Mouse (Mus musculus): Measurements from ENCODE around the gene Myf6.
A peak's percentile ranks its signal among the peaks of the same experiment; 100 is the strongest.

Gene Myf6

DNA sequence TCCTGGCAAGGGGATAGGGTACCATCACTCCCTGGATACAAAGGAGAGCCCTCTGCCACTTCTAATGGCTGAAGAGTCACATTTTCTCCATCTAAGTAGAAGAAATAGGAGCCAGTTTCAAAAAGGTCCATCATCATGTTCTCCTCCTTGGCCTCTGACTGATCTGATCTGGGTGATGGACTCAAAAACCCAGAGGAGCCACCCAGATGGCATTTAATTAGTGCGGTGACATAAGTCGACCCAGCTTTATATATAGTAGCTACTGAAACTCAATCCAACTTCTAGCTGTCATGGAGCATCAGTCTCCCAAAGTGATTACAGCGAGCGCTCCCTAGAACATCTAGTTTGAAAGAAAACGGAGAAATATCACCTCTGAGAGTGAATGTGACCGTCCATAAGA, at the start of gene Myf6:
Myf6 (minus strand) TSS at position 170 of the 400 bp plus-strand sequence.
- DNase-seq (ENCODE audit: low spot score in 2 of 2) = no peak

DNA sequence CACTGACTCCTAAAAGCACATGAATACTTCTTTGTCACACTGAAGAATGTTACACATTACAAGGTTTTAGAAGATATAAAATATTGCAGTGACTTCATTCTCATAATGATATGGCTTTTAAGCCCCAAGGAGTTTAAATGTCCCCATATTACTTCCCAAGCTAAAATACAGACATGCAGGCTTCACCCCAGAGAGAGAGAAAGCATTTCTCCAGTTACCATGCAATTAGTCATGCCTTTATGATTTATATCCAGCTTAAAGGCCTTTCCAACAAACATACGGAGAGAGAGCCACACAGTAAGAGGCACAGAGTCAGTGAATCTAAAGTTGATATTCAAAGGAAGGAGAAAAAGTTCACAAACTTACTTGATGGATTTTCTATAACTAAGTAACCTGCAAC, 48.5 kb upstream of the Myf6 start:
- no peak for DNase-seq (ENCODE audit: low spot score in 2 of 2)

DNA sequence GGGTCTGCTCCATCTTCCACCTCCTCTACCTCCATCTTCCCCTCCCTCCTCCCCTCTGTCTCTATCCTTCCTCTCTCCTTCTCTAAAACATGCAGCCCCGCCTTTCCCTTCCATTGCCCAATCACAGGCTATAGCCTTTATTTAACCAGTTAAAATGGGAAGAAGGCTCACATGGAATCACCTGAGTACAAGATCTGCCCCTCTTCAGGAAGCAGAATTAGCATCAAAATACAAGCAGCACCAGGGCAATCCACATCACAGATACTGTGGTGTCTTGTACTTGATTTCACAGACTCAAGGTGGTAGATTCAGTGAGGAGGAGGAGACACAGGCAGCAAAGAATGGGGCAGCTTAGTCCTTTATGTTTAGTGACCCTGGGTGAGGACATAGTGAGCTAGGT, 34.2 kb upstream of the Myf6 start:
- DNase-seq (ENCODE audit: low spot score in 2 of 2) = no peak

- DNase-seq (ENCODE audit: low spot score in 2 of 2) = no peak
Measured at GRCm38 (mm10) chr10:107519216-107519615, 24.7 kb upstream of the Myf6 start.

- no peak for DNase-seq (ENCODE audit: low spot score in 2 of 2)
Measured at GRCm38 (mm10) chr10:107516641-107517040, 22.1 kb upstream of the Myf6 start.

- no peak for DNase-seq (ENCODE audit: low spot score in 2 of 2)
Measured at GRCm38 (mm10) chr10:107514735-107515134, 20.2 kb upstream of the Myf6 start.

DNA sequence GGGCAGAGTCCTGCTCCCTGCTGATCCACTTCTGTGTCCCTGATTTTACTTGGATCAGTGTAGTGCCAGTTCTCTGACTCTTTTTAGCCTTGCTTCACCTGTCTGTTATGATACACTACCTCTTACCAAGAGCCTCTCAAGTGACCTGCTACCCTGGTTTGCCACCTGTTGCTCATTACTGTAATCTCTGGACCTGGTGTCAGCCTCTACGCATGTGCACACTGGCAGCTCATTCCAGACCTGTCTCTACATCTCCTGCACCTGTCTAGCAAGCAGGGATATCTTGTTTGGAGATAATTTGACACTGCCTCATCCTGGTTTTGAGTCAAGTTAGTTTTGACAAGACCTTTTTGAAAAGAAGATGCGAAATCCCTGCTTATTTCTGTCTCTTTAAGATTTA, 11.9 kb upstream of the Myf6 start:
- no peak for DNase-seq (ENCODE audit: low spot score in 2 of 2)

GRCm38 (mm10) chr10:107503430-107503829, 8.9 kb upstream of the Myf6 start:
- no peak for DNase-seq (ENCODE audit: low spot score in 2 of 2)

GRCm38 (mm10) chr10:107502193-107502592, 7.7 kb upstream of the Myf6 start:
- no peak for DNase-seq (ENCODE audit: low spot score in 2 of 2)

DNA sequence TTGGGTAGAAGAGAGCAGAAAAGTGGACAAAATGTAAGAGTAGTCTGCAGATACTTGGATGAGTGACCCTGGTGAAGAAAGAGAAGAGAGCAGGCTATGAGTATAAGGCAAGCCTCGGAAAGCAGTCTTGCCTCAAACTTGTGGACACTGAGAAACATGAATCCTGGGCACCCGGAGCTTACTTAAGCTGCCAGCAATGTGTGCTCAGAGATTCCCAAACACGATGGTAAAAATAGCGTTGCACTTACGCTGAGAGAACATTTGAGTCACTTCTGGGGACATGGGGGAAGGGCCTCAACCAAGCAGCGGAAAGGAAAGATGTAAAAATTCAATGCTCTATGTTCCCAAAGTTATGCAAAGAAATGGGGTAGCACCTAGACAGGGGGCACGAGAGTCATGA, 5.1 kb upstream of the Myf6 start:
- peak; percentile 42 to 47 for DNase-seq (ENCODE audit: low spot score in 2 of 2)

GRCm38 (mm10) chr10:107496402-107496801, 1.9 kb upstream of the Myf6 start:
- DNase-seq (ENCODE audit: low spot score in 2 of 2) = no peak

- no peak for DNase-seq (ENCODE audit: low spot score in 2 of 2)
Measured at GRCm38 (mm10) chr10:107493580-107494474, 710 bp downstream of the Myf6 start.

DNA sequence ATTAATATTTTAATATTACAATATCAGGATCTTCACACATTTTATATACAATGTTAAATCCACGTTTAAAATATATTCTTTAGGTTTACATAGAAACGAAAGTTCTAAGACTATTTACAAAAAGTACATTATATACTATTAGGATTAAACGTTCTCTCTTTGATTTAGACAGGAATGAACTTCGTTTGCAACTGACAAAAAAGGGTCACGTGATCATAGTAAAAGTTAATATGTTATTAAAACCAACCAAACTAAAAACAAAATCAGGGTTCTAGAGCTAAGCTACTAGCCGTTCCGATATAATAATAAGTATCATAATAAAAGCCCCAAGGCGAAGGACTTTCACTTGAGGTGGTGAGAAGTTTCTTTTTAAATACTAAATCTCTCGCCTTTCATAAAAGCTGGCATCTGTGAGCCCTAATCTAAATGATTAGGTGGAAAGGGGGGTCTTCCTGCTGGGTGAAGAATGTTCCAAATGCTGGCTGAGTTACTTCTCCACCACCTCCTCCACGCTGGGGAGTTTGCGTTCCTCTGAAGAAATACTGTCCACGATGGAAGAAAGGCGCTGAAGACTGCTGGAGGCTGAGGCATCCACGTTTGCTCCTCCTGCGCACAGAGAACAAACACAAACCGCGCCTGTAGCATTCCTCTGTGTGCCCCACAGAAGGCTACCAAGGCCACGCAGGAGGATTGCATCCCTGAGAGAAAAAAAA, 1.5 kb downstream of the Myf6 start:
- DNase-seq (ENCODE audit: low spot score in 2 of 2) = peak; percentile 20 to 25

- DNase-seq (ENCODE audit: low spot score in 2 of 2) = no peak
Measured at GRCm38 (mm10) chr10:107488654-107489315, 5.8 kb downstream of the Myf6 start.

GRCm38 (mm10) chr10:107486770-107487169, 7.8 kb downstream of the Myf6 start:
- no peak for DNase-seq (ENCODE audit: low spot score in 2 of 2)

GRCm38 (mm10) chr10:107485870-107486269, 8.7 kb downstream of the Myf6 start, which contains the start of gene Myf5:
Gene Myf5, minus strand, starts transcription at chr10:107486134.
- DNase-seq (ENCODE audit: low spot score in 2 of 2) = no peak

GRCm38 (mm10) chr10:107484050-107484449, 10.5 kb downstream of the Myf6 start:
- DNase-seq (ENCODE audit: low spot score in 2 of 2) = no peak

GRCm38 (mm10) chr10:107473497-107473896, 21.0 kb downstream of the Myf6 start:
- no peak for DNase-seq (ENCODE audit: low spot score in 2 of 2)

GRCm38 (mm10) chr10:107471712-107472111, 22.8 kb downstream of the Myf6 start:
- no peak for DNase-seq (ENCODE audit: low spot score in 2 of 2)

GRCm38 (mm10) chr10:107467819-107468218, 26.7 kb downstream of the Myf6 start:
- no peak for DNase-seq (ENCODE audit: low spot score in 2 of 2)

GRCm38 (mm10) chr10:107449496-107450330, 44.8 kb downstream of the Myf6 start:
- no peak for DNase-seq (ENCODE audit: low spot score in 2 of 2)

Measured in right cerebral cortex, adult 2 months (tissue).